Mouse (Mus musculus) inflammation-experienced regulatory T-cells (primary cell): ENCODE measurements around the gene Mtg1. TPM values are rescaled to one million over a fixed set of nuclear protein-coding genes. Genes with fewer than 3 reads are reported as not detected.

Experiments used
- polyA plus RNA-seq, 2 experiments: library from polyadenylated mRNA; unstranded; fragments of 100-300 nt; shearing (Covaris generic); gene quantifications; one replicate each; pipeline ENCODE4 v1.2.1; 2017

The Mtg1 gene
- 10 to 100 TPM; 31.9 to 43.1 TPM for polyA plus RNA-seq

GRCm38 (mm10) chr7:140137135-140138020 lies at the start of gene Mtg1:
Gene Mtg1, plus strand, starts transcription at chr7:140137564.

GRCm38 (mm10) chr7:140092924-140093528 lies 44.3 kb upstream of the Mtg1 start, which contains the start of gene Prap1:
Gene Prap1, plus strand, starts transcription at chr7:140093395.

GRCm38 (mm10) chr7:140101993-140102860 lies 35.1 kb upstream of the Mtg1 start, which contains the start of gene Fuom:
Gene Fuom, minus strand, starts transcription at chr7:140102441.

GRCm38 (mm10) chr7:140115583-140116328 lies 21.6 kb upstream of the Mtg1 start, which contains the start of gene Paox:
Gene Paox, plus strand, starts transcription at chr7:140115799.

GRCm38 (mm10) chr7:140116329-140117054 lies 20.9 kb upstream of the Mtg1 start, which contains the start of gene Echs1:
Gene Echs1, minus strand, starts transcription at chr7:140116476.

GRCm38 (mm10) chr7:140154218-140154927 lies 17.0 kb downstream of the Mtg1 start, which contains the start of gene Sprn:
Gene Sprn, minus strand, starts transcription at chr7:140154877.

GRCm38 (mm10) chr7:140164664-140165063 lies 27.3 kb downstream of the Mtg1 start, which contains the start of gene Olfr522:
Gene Olfr522, minus strand, starts transcription at chr7:140164764.

GRCm38 (mm10) chr7:140172936-140173335 lies 35.6 kb downstream of the Mtg1 start, which contains the start of gene Olfr523:
Gene Olfr523, plus strand, starts transcription at chr7:140173217.

Other genes starting within 250 kb of the Mtg1 start
- gene Kndc1, start 242.9 kb upstream of the Mtg1 start, polyA plus RNA-seq, result under 1 TPM; 0.70 to 0.91 TPM
- 1 to 10 TPM; 5.4 to 9.6 TPM for gene Utf1, start 193.8 kb upstream of the Mtg1 start, polyA plus RNA-seq
- gene 6430531B16Rik, start 158.8 kb upstream of the Mtg1 start, polyA plus RNA-seq, result 1 to 10 TPM in 1 of 2 experiments, under 1 TPM in 1; 0.39 to 1.9 TPM
- gene Adam8, start 145.0 kb upstream of the Mtg1 start, polyA plus RNA-seq, result 10 to 100 TPM; 20.5 to 23.5 TPM
- 10 to 100 TPM; 54.6 to 56.9 TPM for gene Zfp511, start 101.2 kb upstream of the Mtg1 start, polyA plus RNA-seq
- 10 to 100 TPM; 30.8 to 44.8 TPM for gene Tubgcp2, start 100.9 kb upstream of the Mtg1 start, polyA plus RNA-seq
- under 1 TPM in 1 of 2 experiments, not detected in 1; 0.43 TPM for gene Msx3, start 88.5 kb upstream of the Mtg1 start, polyA plus RNA-seq
- gene Caly, start 55.0 kb upstream of the Mtg1 start, polyA plus RNA-seq, result under 1 TPM; 0.13 to 0.23 TPM
- gene Prap1, start 44.2 kb upstream of the Mtg1 start, polyA plus RNA-seq, result 1 to 10 TPM in 1 of 2 experiments, not detected in 1; 1.2 TPM
- gene Fuom, start 35.1 kb upstream of the Mtg1 start, polyA plus RNA-seq, result 10 to 100 TPM; 12.4 to 13.2 TPM
- 1 to 10 TPM; 4.2 to 4.9 TPM for gene Paox, start 21.8 kb upstream of the Mtg1 start, polyA plus RNA-seq
- gene Echs1, start 21.1 kb upstream of the Mtg1 start, polyA plus RNA-seq, result 10 to 100 TPM; 55.3 to 64.6 TPM
- gene Sprn, start 17.3 kb downstream of the Mtg1 start, polyA plus RNA-seq, result 1 to 10 TPM in 1 of 2 experiments, not detected in 1; 1.3 TPM
- under 1 TPM; 0.42 to 0.65 TPM for gene Olfr522, start 27.2 kb downstream of the Mtg1 start, polyA plus RNA-seq
- not detected for gene Olfr523, start 35.7 kb downstream of the Mtg1 start, polyA plus RNA-seq
- under 1 TPM; 0.09 to 0.12 TPM for gene Olfr524, start 68.4 kb downstream of the Mtg1 start, polyA plus RNA-seq
- 1 to 10 TPM in 1 of 2 experiments, under 1 TPM in 1; 0.06 to 1.2 TPM for gene Cd163l1, start 80.7 kb downstream of the Mtg1 start, polyA plus RNA-seq
- gene 5830411N06Rik, start 109.7 kb downstream of the Mtg1 start, polyA plus RNA-seq, result 10 to 100 TPM in 1 of 2 experiments, under 1 TPM in 1; 0.19 to 12.3 TPM
- gene Olfr525, start 183.3 kb downstream of the Mtg1 start, polyA plus RNA-seq, result 1 to 10 TPM in 1 of 2 experiments, under 1 TPM in 1; 0.36 to 1.1 TPM
- not detected for gene Olfr527, start 196.5 kb downstream of the Mtg1 start, polyA plus RNA-seq
- under 1 TPM; 0.30 to 0.80 TPM for gene Olfr60, start 224.1 kb downstream of the Mtg1 start, polyA plus RNA-seq
- gene Olfr530, start 238.8 kb downstream of the Mtg1 start, polyA plus RNA-seq, result under 1 TPM in 1 of 2 experiments, not detected in 1; 0.76 TPM